Mouse (Mus musculus) lung, postnatal 25 days (tissue): ENCODE results near the gene Foxd1.

Experiments
- DNase-seq: peaks from one replicate; pipeline ENCODE4 v3.0.0; 2022; ENCODE audit warnings: low spot score

Gene Foxd1

DNA sequence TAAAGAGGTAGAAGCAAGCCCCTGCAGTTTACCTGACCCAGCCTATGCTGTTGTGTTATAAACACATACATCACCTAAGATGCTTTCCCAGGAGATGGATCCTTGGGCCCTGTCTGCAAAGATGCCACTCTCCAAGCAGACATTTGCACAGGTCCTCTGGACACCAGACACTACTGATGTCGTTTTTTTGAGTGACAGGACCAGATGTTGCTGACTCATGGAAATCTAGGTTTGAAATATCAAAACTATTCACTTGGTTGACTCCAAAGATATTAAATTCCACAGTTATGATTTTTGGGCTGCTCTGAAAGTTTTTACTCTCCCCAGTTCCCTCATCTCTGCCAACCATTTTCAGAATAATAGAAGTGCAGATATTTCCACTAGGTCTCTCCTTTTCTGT, 35.0 kb downstream of the Foxd1 start:
- no peak for DNase-seq

DNA sequence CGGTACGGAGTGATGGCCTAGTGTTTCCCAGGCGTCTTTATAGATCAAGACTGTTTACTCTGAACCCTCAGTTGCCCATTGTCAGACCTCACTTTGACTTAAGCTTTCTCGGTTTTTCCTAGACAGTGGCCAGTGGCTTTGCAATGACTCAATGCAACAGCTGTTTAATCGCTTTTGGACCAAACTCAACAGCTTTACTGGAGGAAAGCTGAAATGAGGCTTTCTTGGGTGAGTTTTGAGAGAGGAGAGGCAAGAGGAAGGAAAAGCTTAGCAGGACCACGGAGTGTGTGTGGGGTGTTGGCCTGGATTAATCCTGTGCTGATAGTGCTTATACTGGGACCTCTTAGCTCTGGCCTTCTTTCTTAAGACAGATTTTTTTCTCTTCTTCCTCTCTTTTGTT, 36.3 kb downstream of the Foxd1 start:
- DNase-seq: no peak

DNA sequence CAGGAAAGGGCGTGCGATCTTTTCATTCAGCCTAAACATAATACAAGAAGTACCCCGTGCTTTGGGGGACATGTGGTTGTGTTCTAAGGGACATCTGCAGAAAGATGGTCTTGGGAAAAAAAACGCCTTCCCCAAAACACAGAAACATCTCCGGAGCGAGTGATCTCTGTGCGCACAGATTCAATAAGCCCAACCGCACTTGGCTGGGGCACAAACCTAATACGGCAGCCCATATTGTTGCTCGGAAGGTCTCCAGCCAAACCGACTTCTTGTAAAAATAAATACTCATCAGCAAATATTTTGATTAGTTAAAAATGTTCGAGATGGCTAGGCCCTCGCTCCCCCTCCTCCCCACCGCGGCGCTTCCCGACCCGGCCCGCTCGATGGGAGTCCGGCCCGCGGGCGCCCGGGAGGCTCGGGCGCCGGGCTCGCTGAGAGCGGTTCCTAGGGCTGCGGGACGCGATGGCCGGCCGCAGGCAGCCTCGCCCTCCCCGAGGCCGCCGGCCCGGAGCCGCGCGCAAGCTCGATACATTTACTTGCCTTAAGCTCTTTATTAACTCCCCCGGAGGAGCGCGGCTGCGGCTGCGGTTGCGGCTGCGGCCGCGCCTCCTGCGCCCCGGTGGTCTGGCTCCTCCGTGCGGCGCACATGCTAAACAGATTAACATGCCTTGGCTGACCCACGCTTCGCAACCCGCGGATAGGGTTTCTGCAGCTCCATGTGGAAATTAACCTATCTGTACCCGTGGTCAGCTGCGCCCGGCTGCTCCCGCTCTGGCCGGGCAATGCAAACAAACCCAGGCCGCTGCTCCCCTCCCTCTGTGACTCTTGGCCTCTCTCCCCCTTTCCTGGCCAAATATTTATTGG, 37.0 kb downstream of the Foxd1 start:
- DNase-seq: no peak

DNA sequence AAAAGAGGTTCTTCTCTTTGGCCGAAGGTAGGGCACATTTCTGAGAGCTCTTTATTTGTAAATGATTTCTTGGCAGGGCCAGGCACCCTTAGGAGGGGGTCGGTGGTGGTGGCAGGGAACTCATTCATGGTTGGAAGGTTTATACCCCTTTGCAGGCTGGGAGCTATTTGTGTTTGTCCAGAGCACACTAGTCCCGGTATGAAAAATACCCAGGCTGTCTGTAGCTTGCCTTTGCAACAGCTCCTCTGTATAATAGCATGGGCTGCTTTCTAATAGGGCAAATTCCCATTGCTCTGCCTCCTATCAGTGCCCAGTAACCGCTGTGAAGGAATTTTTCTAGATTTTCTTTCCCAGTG, 37.6 kb downstream of the Foxd1 start:
- no peak for DNase-seq

DNA sequence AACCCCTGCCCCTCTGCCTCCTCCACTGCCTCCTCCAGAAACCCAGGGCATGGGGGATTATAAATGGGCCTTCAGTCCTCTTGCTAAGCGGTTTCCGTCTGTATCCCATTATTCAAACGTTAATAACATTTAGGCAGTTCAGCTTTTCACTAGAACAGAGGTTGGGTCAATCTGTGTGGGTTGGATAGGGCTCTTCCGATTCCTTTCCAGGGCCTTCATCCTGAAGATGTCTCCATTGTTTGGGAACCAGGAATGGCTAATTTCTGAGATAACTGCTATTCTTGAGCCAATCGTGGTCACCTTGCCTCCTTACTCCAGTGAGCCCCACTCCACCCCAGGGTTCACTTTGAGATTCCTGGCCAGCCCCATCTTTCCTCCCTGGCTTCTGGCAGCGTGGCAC, 38.0 kb downstream of the Foxd1 start:
- DNase-seq: no peak

DNA sequence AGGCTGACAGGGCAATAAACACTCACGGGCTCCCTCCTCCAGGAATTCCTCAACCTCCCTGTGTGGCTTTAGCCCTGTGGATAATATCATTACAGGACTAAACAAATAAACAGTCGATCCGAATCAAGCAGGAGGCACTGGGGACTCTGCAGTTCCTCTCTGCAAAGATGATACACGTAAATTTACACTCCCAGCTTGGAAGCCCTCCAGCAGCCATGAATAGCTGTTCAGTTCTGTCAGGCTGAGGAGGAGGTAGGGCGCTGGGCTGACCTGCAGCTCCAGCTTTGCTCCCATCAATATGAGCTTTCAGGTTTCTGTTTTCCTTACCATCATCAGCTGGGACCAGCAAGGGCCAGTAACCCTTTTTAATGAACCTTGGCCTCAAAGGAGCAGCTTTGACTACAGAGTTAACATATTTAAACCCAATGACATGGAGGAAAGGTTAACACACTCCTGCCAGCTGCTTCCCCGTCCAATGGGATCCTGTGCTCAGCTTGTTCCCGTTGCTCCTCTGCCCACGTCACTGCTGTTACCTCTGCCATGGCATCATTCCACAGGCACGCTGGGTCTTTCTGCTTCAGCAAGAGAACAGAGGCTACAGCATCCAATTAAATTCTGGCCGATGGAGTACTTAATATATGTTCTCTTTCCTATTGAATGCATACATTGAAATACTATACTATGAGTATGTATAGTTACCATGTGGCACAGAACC, 39.5 kb downstream of the Foxd1 start:
- DNase-seq: no peak
